Mouse (Mus musculus) erythroid progenitor cell, adult 5-6 weeks (primary cell): ENCODE results near the gene Nploc4. TPM values are rescaled to one million over a fixed set of nuclear protein-coding genes. Genes with fewer than 3 reads are reported as not detected.

Source experiments
- ATAC-seq: replicated peaks from 2 replicates; pipeline ENCODE4 v1.8.0; 2016; ENCODE audit warnings: moderate number of reproducible peaks, mild to moderate bottlenecking, moderate TSS enrichment, inconsistent platforms; ENCODE audit not compliant: poor library complexity, low FRiP score, severe bottlenecking
- total RNA-seq, 2 experiments: library from RNA; stranded (forward) in 1 of 2; stranded (reverse) in 1 of 2; fragments of 150-400 nt in 1 of 2; fragments of 186-747, 209-891 nt in 1 of 2; gene quantifications; 2 replicates each; pipeline versions ENCODE4 v1.2.3 to v1.2.4; 2015 to 2017; ENCODE audit warnings: low replicate concordance in 2 of 2

Nploc4 gene
- total RNA-seq, 2 experiments from 2014 or later, result 35.2 to 65.8 TPM

GRCm38 (mm10) chr11:120344310-120344920 is 93.1 kb downstream of the Nploc4 start:
- no peak for ATAC-seq

- ATAC-seq, result no peak
Measured at GRCm38 (mm10) chr11:120343519-120344309, 93.8 kb downstream of the Nploc4 start.

GRCm38 (mm10) chr11:120342656-120343160 is 94.8 kb downstream of the Nploc4 start:
- ATAC-seq, result no peak

- ATAC-seq, result no peak
Measured at GRCm38 (mm10) chr11:120341661-120342060, 95.8 kb downstream of the Nploc4 start.

GRCm38 (mm10) chr11:120339978-120340513 is 97.5 kb downstream of the Nploc4 start:
- ATAC-seq, result no peak

GRCm38 (mm10) chr11:120338786-120339185 is 98.7 kb downstream of the Nploc4 start:
- ATAC-seq, result no peak

GRCm38 (mm10) chr11:120337447-120337846 is 100.1 kb downstream of the Nploc4 start:
- no peak for ATAC-seq

GRCm38 (mm10) chr11:120335431-120336021 is 102.0 kb downstream of the Nploc4 start:
- ATAC-seq, result no peak

Other genes starting within 250 kb of the Nploc4 start
- gene Bahcc1, start 204.8 kb downstream of the Nploc4 start, total RNA-seq (2015; ENCODE audit: low replicate concordance), result 2.5 and 2.9 TPM in 2 replicates
- gene Bahcc1, start 204.8 kb downstream of the Nploc4 start, total RNA-seq (2017; ENCODE audit: low replicate concordance), result 1.4 TPM in 2 replicates
- 531 and 597 TPM in 2 replicates for gene Actg1, start 89.2 kb downstream of the Nploc4 start, total RNA-seq (2015; ENCODE audit: low replicate concordance)
- gene Actg1, start 89.2 kb downstream of the Nploc4 start, total RNA-seq (2017; ENCODE audit: low replicate concordance), result 282 and 330 TPM in 2 replicates
- not detected in 2 replicates for gene Fscn2, start 76.2 kb downstream of the Nploc4 start, total RNA-seq (2015; ENCODE audit: low replicate concordance)
- not detected in 2 replicates for gene Fscn2, start 76.2 kb downstream of the Nploc4 start, total RNA-seq (2017; ENCODE audit: low replicate concordance)
- gene Faap100, start 58.9 kb downstream of the Nploc4 start, total RNA-seq (2015; ENCODE audit: low replicate concordance), result 6.1 and 8.0 TPM in 2 replicates
- 2.0 and 9.4 TPM in 2 replicates for gene Faap100, start 58.9 kb downstream of the Nploc4 start, total RNA-seq (2017; ENCODE audit: low replicate concordance)
- gene Tspan10, start 4.9 kb upstream of the Nploc4 start, total RNA-seq (2015; ENCODE audit: low replicate concordance), result not detected in 2 replicates
- 0.13 and 1.8 TPM in 2 replicates for gene Tspan10, start 4.9 kb upstream of the Nploc4 start, total RNA-seq (2017; ENCODE audit: low replicate concordance)
- not detected in 2 replicates for gene Pde6g, start 15.8 kb upstream of the Nploc4 start, total RNA-seq (2015; ENCODE audit: low replicate concordance)
- not detected in 2 replicates for gene Pde6g, start 15.8 kb upstream of the Nploc4 start, total RNA-seq (2017; ENCODE audit: low replicate concordance)
- gene Oxld1, start 20.4 kb upstream of the Nploc4 start, total RNA-seq (2015; ENCODE audit: low replicate concordance), result 4.3 TPM in 1 of 2 replicates, not detected in the other
- gene Oxld1, start 20.4 kb upstream of the Nploc4 start, total RNA-seq (2017; ENCODE audit: low replicate concordance), result 1.4 and 5.0 TPM in 2 replicates
- gene Ccdc137, start 20.4 kb upstream of the Nploc4 start, total RNA-seq (2015; ENCODE audit: low replicate concordance), result 5.8 and 26.8 TPM in 2 replicates
- 21.2 and 24.0 TPM in 2 replicates for gene Ccdc137, start 20.4 kb upstream of the Nploc4 start, total RNA-seq (2017; ENCODE audit: low replicate concordance)
- gene Arl16, start 29.9 kb upstream of the Nploc4 start, total RNA-seq (2015; ENCODE audit: low replicate concordance), result 13.8 and 22.0 TPM in 2 replicates
- gene Arl16, start 29.9 kb upstream of the Nploc4 start, total RNA-seq (2017; ENCODE audit: low replicate concordance), result 3.8 and 16.7 TPM in 2 replicates
- 10.8 and 17.6 TPM in 2 replicates for gene Mrpl12, start 46.9 kb upstream of the Nploc4 start, total RNA-seq (2015; ENCODE audit: low replicate concordance)
- 11.6 and 13.7 TPM in 2 replicates for gene Mrpl12, start 46.9 kb upstream of the Nploc4 start, total RNA-seq (2017; ENCODE audit: low replicate concordance)
- gene Slc25a10, start 54.1 kb upstream of the Nploc4 start, total RNA-seq (2015; ENCODE audit: low replicate concordance), result 7.2 and 17.6 TPM in 2 replicates
- 25.4 and 40.1 TPM in 2 replicates for gene Slc25a10, start 54.1 kb upstream of the Nploc4 start, total RNA-seq (2017; ENCODE audit: low replicate concordance)
- gene Gcgr, start 93.0 kb upstream of the Nploc4 start, total RNA-seq (2015; ENCODE audit: low replicate concordance), result not detected in 2 replicates
- not detected in 2 replicates for gene Gcgr, start 93.0 kb upstream of the Nploc4 start, total RNA-seq (2017; ENCODE audit: low replicate concordance)
- 19.8 and 23.5 TPM in 2 replicates for gene Mcrip1, start 112.0 kb upstream of the Nploc4 start, total RNA-seq (2015; ENCODE audit: low replicate concordance)
- gene Mcrip1, start 112.0 kb upstream of the Nploc4 start, total RNA-seq (2017; ENCODE audit: low replicate concordance), result 1.7 and 5.6 TPM in 2 replicates
- not detected in 2 replicates for gene Ppp1r27, start 113.4 kb upstream of the Nploc4 start, total RNA-seq (2015; ENCODE audit: low replicate concordance)
- not detected in 2 replicates for gene Ppp1r27, start 113.4 kb upstream of the Nploc4 start, total RNA-seq (2017; ENCODE audit: low replicate concordance)
- 101 and 104 TPM in 2 replicates for gene P4hb, start 135.5 kb upstream of the Nploc4 start, total RNA-seq (2015; ENCODE audit: low replicate concordance)
- 112 and 141 TPM in 2 replicates for gene P4hb, start 135.5 kb upstream of the Nploc4 start, total RNA-seq (2017; ENCODE audit: low replicate concordance)
- 134 and 150 TPM in 2 replicates for gene Arhgdia, start 143.9 kb upstream of the Nploc4 start, total RNA-seq (2015; ENCODE audit: low replicate concordance)
- gene Arhgdia, start 143.9 kb upstream of the Nploc4 start, total RNA-seq (2017; ENCODE audit: low replicate concordance), result 45.3 and 49.3 TPM in 2 replicates
- 72.9 and 87.2 TPM in 2 replicates for gene Alyref, start 160.7 kb upstream of the Nploc4 start, total RNA-seq (2015; ENCODE audit: low replicate concordance)
- 142 and 227 TPM in 2 replicates for gene Alyref, start 160.7 kb upstream of the Nploc4 start, total RNA-seq (2017; ENCODE audit: low replicate concordance)
- gene Anapc11, start 160.7 kb upstream of the Nploc4 start, total RNA-seq (2015; ENCODE audit: low replicate concordance), result 28.1 and 35.0 TPM in 2 replicates
- gene Anapc11, start 160.7 kb upstream of the Nploc4 start, total RNA-seq (2017; ENCODE audit: low replicate concordance), result 2.8 and 12.1 TPM in 2 replicates
- not detected in 2 replicates for gene Npb, start 170.8 kb upstream of the Nploc4 start, total RNA-seq (2015; ENCODE audit: low replicate concordance)
- not detected in 2 replicates for gene Npb, start 170.8 kb upstream of the Nploc4 start, total RNA-seq (2017; ENCODE audit: low replicate concordance)
- 13.3 and 14.7 TPM in 2 replicates for gene Pcyt2, start 180.2 kb upstream of the Nploc4 start, total RNA-seq (2015; ENCODE audit: low replicate concordance)
- gene Pcyt2, start 180.2 kb upstream of the Nploc4 start, total RNA-seq (2017; ENCODE audit: low replicate concordance), result 20.7 and 23.1 TPM in 2 replicates
- 59.9 and 61.3 TPM in 2 replicates for gene Sirt7, start 187.5 kb upstream of the Nploc4 start, total RNA-seq (2015; ENCODE audit: low replicate concordance)
- gene Sirt7, start 187.5 kb upstream of the Nploc4 start, total RNA-seq (2017; ENCODE audit: low replicate concordance), result 81.2 and 85.6 TPM in 2 replicates
- gene Mafg, start 195.9 kb upstream of the Nploc4 start, total RNA-seq (2015; ENCODE audit: low replicate concordance), result 36.0 TPM in 2 replicates
- gene Mafg, start 195.9 kb upstream of the Nploc4 start, total RNA-seq (2017; ENCODE audit: low replicate concordance), result 71.3 and 91.6 TPM in 2 replicates
- gene Pycr1, start 206.1 kb upstream of the Nploc4 start, total RNA-seq (2015; ENCODE audit: low replicate concordance), result 2.1 TPM in 1 of 2 replicates, not detected in the other
- 1.1 TPM in 1 of 2 replicates, not detected in the other for gene Pycr1, start 206.1 kb upstream of the Nploc4 start, total RNA-seq (2017; ENCODE audit: low replicate concordance)
- gene Myadml2, start 210.4 kb upstream of the Nploc4 start, total RNA-seq (2015; ENCODE audit: low replicate concordance), result not detected in 2 replicates
- gene Myadml2, start 210.4 kb upstream of the Nploc4 start, total RNA-seq (2017; ENCODE audit: low replicate concordance), result not detected in 2 replicates
- not detected in 2 replicates for gene Notum, start 223.5 kb upstream of the Nploc4 start, total RNA-seq (2015; ENCODE audit: low replicate concordance)
- gene Notum, start 223.5 kb upstream of the Nploc4 start, total RNA-seq (2017; ENCODE audit: low replicate concordance), result not detected in 2 replicates
- 33.1 and 41.4 TPM in 2 replicates for gene Aspscr1, start 235.3 kb upstream of the Nploc4 start, total RNA-seq (2015; ENCODE audit: low replicate concordance)
- 46.0 and 59.7 TPM in 2 replicates for gene Aspscr1, start 235.3 kb upstream of the Nploc4 start, total RNA-seq (2017; ENCODE audit: low replicate concordance)